ENCODE assay signal across 14 mouse cellular contexts in genomic region chr5:111836668-111837234, GRCm38 (mm10).
A peak's percentile ranks its signal among the peaks of the same experiment; 100 is the strongest.
DNase-seq lines count a peak whose midpoint lies in the region; ATAC-seq lines count a peak whose summit lies in the region.
"Had no signal": no experiment of that assay in that cellular context is flagged by ENCODE, and none has a peak within 500 bp of the region (broad histone marks: within the 10 kb centered on the region; RNA-seq: fewer than 3 reads in every experiment).

No protein-coding gene starts in this region.

- peak; percentile 75; the same call in 1 of the 2 replicates for ATAC-seq in hindbrain, embryonic 14.5 days (ENCODE audit: low FRiP score)
- ATAC-seq in neural tube, embryonic 12.5 days (ENCODE audit: low FRiP score, low read depth): peak; percentile 68

- H3K4me1 ChIP-seq in forebrain, embryonic 10.5 days: peaks cover 23% of the 10 kb centered on the region
- peaks cover 19% of the 10 kb centered on the region for H3K4me1 ChIP-seq in hindbrain, embryonic 14.5 days (replicated peaks; ENCODE audit: control insufficient read depth, insufficient read depth, low read length)
- H3K4me1 ChIP-seq in neural tube, embryonic 12.5 days: peaks cover 20% of the 10 kb centered on the region

- H3K9ac ChIP-seq in hindbrain, embryonic 14.5 days: 0 out of 2 replicates have a peak overlapping the region, but pooled peaks have one; percentile 2
- H3K9ac ChIP-seq in neural tube, embryonic 12.5 days: peak overlapping the region; percentile 27; the same call in 1 of the 2 replicates
- H3K9ac ChIP-seq: limb, embryonic 13.5 days had no signal

- peak overlapping the region; percentile 26; the same call in 1 of the 2 replicates for H3K4me2 ChIP-seq in hindbrain, embryonic 14.5 days (replicated peaks)
- H3K4me2 ChIP-seq in neural tube, embryonic 12.5 days (replicated peaks): peak overlapping the region; percentile 12
- H3K4me2 ChIP-seq: limb, embryonic 13.5 days had no signal

- H3K27ac ChIP-seq in forebrain, embryonic 10.5 days: peak overlapping the region; percentile 48; the same call in 1 of the 2 replicates
- peak overlapping the region; percentile 66 for H3K27ac ChIP-seq in hindbrain, embryonic 14.5 days
- no peak overlapping the region; the same call in 1 of the 2 replicates for H3K27ac ChIP-seq in neural tube, embryonic 12.5 days
- H3K27ac ChIP-seq: limb, embryonic 13.5 days had no signal

- H3K9me3 ChIP-seq in forebrain, embryonic 10.5 days: no peaks in the 10 kb centered on the region
- H3K9me3 ChIP-seq in hindbrain, embryonic 14.5 days (ENCODE audit: control insufficient read depth, low read length): 0 out of 2 replicates have a peak, but pooled peaks cover 6% of the 10 kb centered on the region
- H3K9me3 ChIP-seq in neural tube, embryonic 12.5 days: no peaks in the 10 kb centered on the region
- H3K9me3 ChIP-seq: limb, embryonic 13.5 days had no signal

- peak; percentile 26 for DNase-seq in embryo, embryonic 10.5 days (ENCODE audit: low spot score)
- DNase-seq in embryo, embryonic 9.5 days (ENCODE audit: extremely low spot score): no peak
- peak; percentile 38 for DNase-seq in forebrain, embryonic 10.5 days (ENCODE audit: extremely low spot score, low spot score)
- DNase-seq in hindbrain, embryonic 14.5 days (ENCODE audit: low spot score): peak; percentile 46
- no peak for DNase-seq in thymus, postnatal 10 days (ENCODE audit: low spot score in 2 of 2)
- no peak for DNase-seq in layer of hippocampus, postnatal 10 days (ENCODE audit: low spot score in 2 of 2)
- DNase-seq in lung, postnatal 4 days: no peak
- DNase-seq: heart, adult 11 months; kidney, adult 9 months; layer of hippocampus, postnatal 36 days; lung, adult 2 months; thymus, adult 2 months had no signal

- WGBS in forebrain, embryonic 10.5 days: 4% methylated on average over 14 of the region's 14 CpGs
- 9% methylated on average over 14 of the region's 14 CpGs for WGBS in hindbrain, embryonic 14.5 days
- 8% methylated on average over 14 of the region's 14 CpGs for WGBS in neural tube, embryonic 12.5 days

- H3K27me3 ChIP-seq in forebrain, embryonic 10.5 days (ENCODE audit: poor library complexity, severe bottlenecking): peaks cover 100% of the 10 kb centered on the region
- no peaks in the 10 kb centered on the region for H3K27me3 ChIP-seq in hindbrain, embryonic 14.5 days (ENCODE audit: control insufficient read depth, insufficient read depth, low read length)
- peaks cover 9% of the 10 kb centered on the region for H3K27me3 ChIP-seq in neural tube, embryonic 12.5 days (replicated peaks)

- peak overlapping the region; percentile 24; the same call in 1 of the 2 replicates for H3K4me3 ChIP-seq in forebrain, embryonic 10.5 days
- no peak overlapping the region for H3K4me3 ChIP-seq in hindbrain, embryonic 14.5 days (replicated peaks; ENCODE audit: low read length)
- H3K4me3 ChIP-seq in neural tube, embryonic 12.5 days: no peak overlapping the region
- H3K4me3 ChIP-seq: limb, embryonic 13.5 days had no signal

- no peaks in the 10 kb centered on the region for H3K36me3 ChIP-seq in forebrain, embryonic 10.5 days (replicated peaks)
- H3K36me3 ChIP-seq in hindbrain, embryonic 14.5 days (replicated peaks; ENCODE audit: control insufficient read depth, insufficient read depth): no peaks in the 10 kb centered on the region
- H3K36me3 ChIP-seq in neural tube, embryonic 12.5 days: no peaks in the 10 kb centered on the region
- H3K36me3 ChIP-seq: limb, embryonic 13.5 days had no signal

Comparison
In these comparisons a context has a peak if more than half of its experiments do, and no peak if none do; other contexts are left out.
1. DNase-seq: peak in embryo, embryonic 10.5 days (single experiment), forebrain, embryonic 10.5 days (single experiment) and hindbrain, embryonic 14.5 days (single experiment); none in embryo, embryonic 9.5 days (single experiment), thymus, postnatal 10 days (0 of 2), layer of hippocampus, postnatal 10 days (0 of 2) and lung, postnatal 4 days (0 of 2).